Mouse (Mus musculus) right cerebral cortex, adult 18-20 months (tissue): ENCODE results near the gene Ormdl3.

Source experiments
- DNase-seq: peaks from one replicate; pipeline ENCODE4 v3.0.0; 2022; ENCODE audit warnings: mixed read lengths

Gene Ormdl3

DNA sequence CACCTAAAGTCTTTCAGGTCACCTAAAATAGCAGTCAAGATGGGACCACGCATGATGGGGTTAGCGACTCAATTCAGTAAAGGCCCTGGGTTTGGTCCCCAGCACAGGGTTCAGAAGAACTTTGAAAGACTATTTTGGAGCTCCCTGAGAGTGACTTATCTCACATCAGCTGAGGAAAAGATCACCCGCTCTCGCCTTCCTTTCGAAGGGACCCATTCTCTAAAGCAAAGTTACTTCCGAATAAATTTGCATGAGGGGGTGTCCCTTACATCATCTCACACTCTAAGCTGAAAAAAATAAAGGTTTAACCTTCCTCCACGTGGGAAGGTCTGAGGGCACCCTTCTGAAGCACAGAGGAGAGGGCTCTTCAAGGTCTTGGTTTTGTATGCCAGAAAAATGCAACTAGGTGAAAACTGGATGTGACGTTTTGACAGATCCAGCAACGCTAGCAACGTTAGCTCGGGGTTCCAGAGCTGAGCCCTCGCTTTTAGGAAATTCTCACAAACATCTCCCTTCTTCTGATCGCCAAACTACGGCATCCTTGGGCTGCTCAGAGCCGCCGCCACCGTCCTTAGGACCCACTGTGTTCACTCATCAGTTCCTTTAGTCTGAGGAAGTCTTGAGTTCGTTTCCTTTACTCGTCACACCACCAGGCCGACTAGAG, 36.7 kb downstream of the Ormdl3 start:
- DNase-seq: no peak

- no peak for DNase-seq
Measured at GRCm38 (mm10) chr11:98549363-98549762, 37.8 kb downstream of the Ormdl3 start.

DNA sequence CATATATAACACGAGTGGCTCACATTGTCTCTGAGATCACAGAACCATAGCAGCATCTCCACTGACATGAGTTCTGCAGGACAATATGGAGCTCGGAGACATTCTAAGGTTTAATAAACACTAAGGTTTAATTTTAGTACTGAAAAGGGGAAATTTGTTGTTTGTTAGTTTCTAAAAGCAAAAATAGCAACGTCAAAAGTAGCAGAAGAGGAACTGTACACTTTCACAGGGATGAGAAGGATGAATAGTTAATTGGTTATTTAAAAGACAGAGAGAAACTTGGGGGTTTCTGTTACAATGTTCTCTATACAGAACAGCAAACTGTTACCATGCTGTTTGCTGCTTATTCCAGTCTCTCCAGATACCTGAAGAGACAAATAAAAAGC, 39.9 kb downstream of the Ormdl3 start:
- no peak for DNase-seq

GRCm38 (mm10) chr11:98546529-98547307, 40.5 kb downstream of the Ormdl3 start:
- DNase-seq: no peak

GRCm38 (mm10) chr11:98545711-98546231, 41.4 kb downstream of the Ormdl3 start, which contains the start of gene Ikzf3:
Gene Ikzf3, minus strand, starts transcription at chr11:98546031.
- peak; percentile 7 for DNase-seq

DNA sequence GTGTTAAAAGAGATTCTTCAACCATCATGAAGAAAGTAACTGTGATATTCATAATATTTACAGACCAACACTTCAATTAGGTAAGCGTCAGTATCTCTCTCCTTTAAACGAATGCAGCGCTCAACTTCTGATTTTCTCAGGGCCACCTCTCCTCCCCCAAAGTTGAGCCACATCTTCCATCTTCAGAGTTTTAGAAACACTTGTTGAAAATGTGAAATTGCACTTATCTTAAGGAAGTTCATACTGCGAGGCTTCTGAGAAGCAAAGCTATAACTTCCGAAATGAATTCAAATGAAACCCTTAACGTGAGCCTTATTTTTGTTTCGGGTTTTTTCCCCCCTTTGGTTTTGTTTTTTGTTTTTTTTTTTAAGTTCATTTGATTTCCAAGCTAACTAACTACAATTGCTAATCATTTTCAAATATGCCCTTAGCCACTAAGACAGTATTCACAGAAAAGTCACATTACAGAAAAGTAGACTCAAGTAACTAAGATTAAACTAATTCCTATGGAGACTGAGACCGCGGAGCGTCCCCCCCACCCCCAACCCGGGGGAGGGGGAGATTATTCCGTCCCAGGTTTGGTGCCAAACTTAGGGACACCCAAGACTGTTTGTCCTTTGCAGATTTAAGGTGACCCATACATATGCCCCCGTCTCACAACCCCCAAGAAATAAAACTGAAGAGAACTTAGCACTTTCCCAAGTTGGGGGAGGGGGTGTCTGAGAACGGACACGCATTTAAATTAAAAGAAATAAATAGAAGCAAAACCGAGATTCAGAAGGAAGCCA, 42.1 kb downstream of the Ormdl3 start:
- no peak for DNase-seq

GRCm38 (mm10) chr11:98543414-98543813, 43.8 kb downstream of the Ormdl3 start:
- no peak for DNase-seq

GRCm38 (mm10) chr11:98542553-98542952, 44.6 kb downstream of the Ormdl3 start:
- no peak for DNase-seq

GRCm38 (mm10) chr11:98540319-98540718, 46.8 kb downstream of the Ormdl3 start:
- no peak for DNase-seq

GRCm38 (mm10) chr11:98537480-98538034, 49.6 kb downstream of the Ormdl3 start:
- no peak for DNase-seq
